Mouse (Mus musculus): ENCODE results near the gene Tmod2. TPM values are rescaled to one million over a fixed set of nuclear protein-coding genes. Genes with fewer than 3 reads are reported as not detected.
"Not testable (repeated sequence)": the region's sequence is repeated elsewhere in the genome, so short reads cannot be mapped to it uniquely, and the experiment has no call there.

The Tmod2 gene
- total RNA-seq, 2 experiments from 2014 or later, result 7.2 to 8.9 TPM

- peak; percentile 94 for DNase-seq
- intact Hi-C loops (cut with DNase I; ENCODE audit: low total_unique reads), result no loop called here
Observed at GRCm38 (mm10) chr9:75559512-75560012, 51.6 kb downstream of the Tmod2 start, which contains the start of gene Tmod3. Tmod3 (minus strand) TSS chr9:75559657.

- DNase-seq, result peak; percentile 26
- intact Hi-C loops (cut with DNase I; ENCODE audit: low total_unique reads), result no loop called here
Observed at GRCm38 (mm10) chr9:75558812-75559511, 52.2 kb downstream of the Tmod2 start.

- intact Hi-C loops (cut with DNase I; ENCODE audit: low total_unique reads), result no loop called here
- no peak for DNase-seq
Observed at GRCm38 (mm10) chr9:75558360-75558759, 52.8 kb downstream of the Tmod2 start.

GRCm38 (mm10) chr9:75553719-75554118, 57.4 kb downstream of the Tmod2 start:
- intact Hi-C loops (cut with DNase I; ENCODE audit: low total_unique reads), result no loop called here
- DNase-seq, result no peak

GRCm38 (mm10) chr9:75551342-75551741, 59.8 kb downstream of the Tmod2 start:
- no peak for DNase-seq
- intact Hi-C loops (cut with DNase I; ENCODE audit: low total_unique reads), result no loop called here

GRCm38 (mm10) chr9:75549010-75549409, 62.1 kb downstream of the Tmod2 start:
- DNase-seq, result no peak
- intact Hi-C loops (cut with DNase I; ENCODE audit: low total_unique reads), result no loop called here

GRCm38 (mm10) chr9:75546885-75547553, 64.1 kb downstream of the Tmod2 start:
- DNase-seq, result peak; percentile 90
- intact Hi-C loops (cut with DNase I; ENCODE audit: low total_unique reads), result no loop called here

- no peak for DNase-seq
- intact Hi-C loops (cut with DNase I; ENCODE audit: low total_unique reads), result no loop called here
Observed at GRCm38 (mm10) chr9:75545514-75545913, 65.6 kb downstream of the Tmod2 start.

GRCm38 (mm10) chr9:75541497-75541896, 69.6 kb downstream of the Tmod2 start:
- intact Hi-C loops (cut with DNase I; ENCODE audit: low total_unique reads), result no loop called here
- no peak for DNase-seq

GRCm38 (mm10) chr9:75536422-75536821, 74.7 kb downstream of the Tmod2 start:
- intact Hi-C loops (cut with DNase I; ENCODE audit: low total_unique reads), result no loop called here
- DNase-seq, result no peak

- intact Hi-C loops (cut with DNase I; ENCODE audit: low total_unique reads), result no loop called here
- no peak for DNase-seq
Observed at GRCm38 (mm10) chr9:75534431-75534962, 76.6 kb downstream of the Tmod2 start.

- intact Hi-C loops (cut with DNase I; ENCODE audit: low total_unique reads); DNase-seq: not testable (repeated sequence)
Observed at GRCm38 (mm10) chr9:75532989-75533388, 78.1 kb downstream of the Tmod2 start.

- DNase-seq, result no peak
- intact Hi-C loops (cut with DNase I; ENCODE audit: low total_unique reads), result no loop called here
Observed at GRCm38 (mm10) chr9:75532461-75532860, 78.7 kb downstream of the Tmod2 start.

- no peak for DNase-seq
- intact Hi-C loops (cut with DNase I; ENCODE audit: low total_unique reads), result no loop called here
Observed at GRCm38 (mm10) chr9:75529358-75529757, 81.8 kb downstream of the Tmod2 start.

- no peak for DNase-seq
- intact Hi-C loops (cut with DNase I; ENCODE audit: low total_unique reads), result no loop called here
Observed at GRCm38 (mm10) chr9:75528096-75528495, 83.0 kb downstream of the Tmod2 start.

- intact Hi-C loops (cut with DNase I; ENCODE audit: low total_unique reads), result no loop called here
- DNase-seq, result peak; percentile 17
Observed at GRCm38 (mm10) chr9:75527368-75528059, 83.6 kb downstream of the Tmod2 start.

GRCm38 (mm10) chr9:75523646-75524045, 87.5 kb downstream of the Tmod2 start:
- DNase-seq, result no peak
- intact Hi-C loops (cut with DNase I; ENCODE audit: low total_unique reads), result no loop called here

- DNase-seq, result no peak
- intact Hi-C loops (cut with DNase I; ENCODE audit: low total_unique reads), result no loop called here
Observed at GRCm38 (mm10) chr9:75522217-75522616, 88.9 kb downstream of the Tmod2 start.

- intact Hi-C loops (cut with DNase I; ENCODE audit: low total_unique reads), result no loop called here
- peak; percentile 30 for DNase-seq
Observed at GRCm38 (mm10) chr9:75521788-75522187, 89.3 kb downstream of the Tmod2 start.

GRCm38 (mm10) chr9:75520940-75521339, 90.2 kb downstream of the Tmod2 start:
- DNase-seq, result no peak
- intact Hi-C loops (cut with DNase I; ENCODE audit: low total_unique reads), result no loop called here

Data from gastrocnemius, postnatal 14 days (tissue).